Mouse (Mus musculus): ENCODE data around the gene A030003K21Rik. TPM values are rescaled to one million over a fixed set of nuclear protein-coding genes. Genes with fewer than 3 reads are reported as not detected.

A030003K21Rik gene
- total RNA-seq, 1 experiment from 2014 or later: not detected

DNA sequence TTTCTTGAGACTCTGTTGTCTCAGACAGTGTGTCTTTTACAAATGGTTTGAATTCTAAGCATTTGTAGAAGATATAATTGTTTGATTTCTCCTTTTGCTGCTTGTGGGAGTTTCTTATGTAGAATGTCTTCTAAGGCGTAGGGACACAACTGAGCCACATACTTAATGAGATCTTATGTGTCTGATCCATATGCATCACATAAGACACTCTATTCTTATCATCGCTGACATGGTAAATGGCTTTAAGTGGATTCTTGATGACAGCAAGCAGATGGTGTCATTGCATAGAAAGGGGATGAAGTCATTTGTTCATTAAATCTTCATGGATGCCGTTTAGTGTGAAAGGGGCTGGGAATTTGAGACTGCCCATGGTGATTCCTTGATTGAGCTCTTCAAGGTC lies 37.3 kb downstream of the A030003K21Rik start:
- DNase-seq: no peak

DNA sequence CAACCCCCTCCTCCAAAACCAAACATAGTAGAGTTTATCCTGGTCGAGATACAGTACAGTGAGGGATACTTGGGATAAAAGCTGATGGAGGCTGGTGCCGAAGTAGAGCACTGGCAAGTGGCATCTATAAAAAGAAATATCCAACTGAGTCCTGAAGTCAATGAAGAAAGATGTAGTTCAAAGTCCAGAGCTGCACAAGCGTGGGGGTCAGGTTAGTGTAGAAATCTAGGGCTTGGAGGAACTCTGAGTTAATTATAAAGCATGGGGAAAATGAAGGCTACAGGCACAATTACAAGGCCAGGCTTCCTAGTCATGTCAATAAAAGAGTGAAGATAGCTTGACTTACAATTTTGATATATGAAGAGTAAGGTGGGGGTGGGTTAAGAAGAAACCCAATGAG lies 42.0 kb downstream of the A030003K21Rik start:
- no peak for DNase-seq

DNA sequence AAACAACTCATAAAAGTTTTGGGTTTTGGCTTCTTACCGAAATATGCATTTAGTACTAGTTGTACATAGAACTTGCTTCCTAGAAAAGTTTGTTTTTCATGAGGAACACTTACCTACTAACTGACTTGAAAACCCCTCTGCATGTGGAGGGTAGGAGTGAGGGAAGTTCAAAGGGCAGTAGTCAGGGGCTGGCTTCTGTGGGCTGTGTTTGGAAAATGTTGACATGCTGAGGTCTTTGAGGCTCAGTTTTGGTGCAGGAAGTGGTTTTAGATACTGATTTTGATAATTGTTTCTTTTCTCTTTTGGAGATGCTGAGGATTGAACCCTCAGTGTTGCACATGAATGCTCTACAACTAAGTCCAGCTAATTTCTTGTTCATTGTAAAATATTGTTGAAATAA lies 42.6 kb downstream of the A030003K21Rik start:
- no peak for DNase-seq

DNA sequence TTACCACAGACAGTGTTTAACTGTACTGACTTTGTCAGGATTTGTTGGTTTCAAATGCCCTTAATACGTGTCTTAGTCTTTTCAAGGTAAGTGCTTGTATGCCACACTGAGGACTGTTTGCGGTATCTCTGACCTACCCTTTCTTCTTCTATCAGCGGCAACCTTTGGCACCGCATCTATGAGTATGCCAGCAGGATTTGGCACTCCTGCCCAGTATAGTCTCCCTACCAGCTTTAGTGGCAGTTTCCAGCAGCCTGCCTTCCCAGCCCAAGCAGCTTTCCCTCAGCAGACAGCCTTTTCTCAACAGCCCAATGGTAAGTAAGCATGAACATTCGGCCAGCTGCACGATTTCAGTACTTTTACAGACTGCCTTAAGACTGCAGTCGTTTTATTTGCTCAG lies 49.9 kb downstream of the A030003K21Rik start:
- no peak for DNase-seq

Other genes with a start within 250 kb of the A030003K21Rik start
- 125 and 146 TPM in 2 replicates for gene Mff, start 218.5 kb downstream of the A030003K21Rik start, total RNA-seq (2021)
- gene Tm4sf20, start 174.9 kb downstream of the A030003K21Rik start, total RNA-seq (2021): not detected in 2 replicates
- gene Gm47791, start 172.1 kb downstream of the A030003K21Rik start, total RNA-seq (2021): not detected in 2 replicates
- gene Agfg1, start 103.9 kb downstream of the A030003K21Rik start, total RNA-seq (2021): 56.4 and 58.6 TPM in 2 replicates
- 0.39 TPM in 1 of 2 replicates, not detected in the other for gene A030005L19Rik, start 30.1 kb downstream of the A030003K21Rik start, total RNA-seq (2021)
- gene A030014E15Rik, start 18.5 kb downstream of the A030003K21Rik start, total RNA-seq (2021): not detected in 2 replicates
- not detected in 2 replicates for gene Gm6217, start 12.0 kb downstream of the A030003K21Rik start, total RNA-seq (2021)
- not detected in 2 replicates for gene Gm7544, start 12.6 kb upstream of the A030003K21Rik start, total RNA-seq (2021)
- gene Gm47955, start 16.9 kb upstream of the A030003K21Rik start, total RNA-seq (2021): not detected in 2 replicates
- gene Gm47959, start 57.2 kb upstream of the A030003K21Rik start, total RNA-seq (2021): not detected in 2 replicates
- 0.52 TPM in 1 of 2 replicates, not detected in the other for gene Slc19a3, start 95.1 kb upstream of the A030003K21Rik start, total RNA-seq (2021)
- not detected in 2 replicates for gene Krtap28-10, start 99.1 kb upstream of the A030003K21Rik start, total RNA-seq (2021)
- not detected in 2 replicates for gene Gm47969, start 101.5 kb upstream of the A030003K21Rik start, total RNA-seq (2021)
- gene A030005K14Rik, start 116.0 kb upstream of the A030003K21Rik start, total RNA-seq (2021): not detected in 2 replicates
- gene Krtap28-13, start 117.5 kb upstream of the A030003K21Rik start, total RNA-seq (2021): not detected in 2 replicates
- not detected in 2 replicates for gene Ccl20, start 173.4 kb upstream of the A030003K21Rik start, total RNA-seq (2021)
- not detected in 2 replicates for gene Daw1, start 216.4 kb upstream of the A030003K21Rik start, total RNA-seq (2021)